Mouse (Mus musculus) lung, postnatal 4 days (tissue): Measurements from ENCODE around the gene Rpl39.
A peak's percentile ranks its signal among the peaks of the same experiment; 100 is the strongest.

Source experiments
- DNase-seq, 2 experiments: peaks; one replicate each; pipeline ENCODE4 v3.0.0; 2021

The Rpl39 gene

GRCm38 (mm10) chrX:37063902-37064301, 21.3 kb downstream of the Rpl39 start:
- DNase-seq, result no peak

- DNase-seq, result peak in 1 of 2 experiments; percentile 24
Observed at GRCm38 (mm10) chrX:37048890-37049823, 36.0 kb downstream of the Rpl39 start.

- peak in 1 of 2 experiments; percentile 18 for DNase-seq
Observed at GRCm38 (mm10) chrX:37048066-37048889, 36.9 kb downstream of the Rpl39 start, which contains the start of gene Sowahd. Gene Sowahd (plus strand): TSS chrX:37048845.

- peak; percentile 31 to 58 for DNase-seq
Observed at GRCm38 (mm10) chrX:37042726-37043125, 42.5 kb downstream of the Rpl39 start.
